Mouse (Mus musculus) heart, embryonic 16.5 days (tissue): ENCODE results near the gene Svop. TPM values are rescaled to one million over a fixed set of nuclear protein-coding genes. Genes with fewer than 3 reads are reported as not detected.

Experiments
- polyA plus RNA-seq: library from polyadenylated mRNA; unstranded; fragments of >200 nt; fragmentation: Nextera tagmentation; extraction: Ambion mirVana; gene quantifications from 2 replicates; pipeline ENCODE4 v1.2.1, GENCODE M21; 2015

The Svop gene
- polyA plus RNA-seq, 1 experiment from 2014 or later: 0.14 TPM

Other genes with a start within 250 kb of the Svop start
- gene Coro1c, start 182.8 kb downstream of the Svop start, polyA plus RNA-seq: 85.9 and 89.0 TPM in 2 replicates
- 8.6 and 9.1 TPM in 2 replicates for gene Ssh1, start 97.7 kb downstream of the Svop start, polyA plus RNA-seq
- gene Dao, start 87.9 kb downstream of the Svop start, polyA plus RNA-seq: not detected in 2 replicates
- 7.6 and 9.5 TPM in 2 replicates for gene Usp30, start 26.1 kb downstream of the Svop start, polyA plus RNA-seq
- 7.3 and 8.0 TPM in 2 replicates for gene Alkbh2, start 36.6 kb upstream of the Svop start, polyA plus RNA-seq
- 42.7 and 43.0 TPM in 2 replicates for gene Ung, start 38.8 kb upstream of the Svop start, polyA plus RNA-seq
- 12.0 and 13.9 TPM in 2 replicates for gene Acacb, start 55.0 kb upstream of the Svop start, polyA plus RNA-seq
- 0.11 and 0.44 TPM in 2 replicates for gene Foxn4, start 182.2 kb upstream of the Svop start, polyA plus RNA-seq
- 2.7 and 2.8 TPM in 2 replicates for gene Myo1h, start 197.6 kb upstream of the Svop start, polyA plus RNA-seq